Mouse (Mus musculus): ENCODE results near the gene Tlr12. TPM values are rescaled to one million over a fixed set of nuclear protein-coding genes. Genes with fewer than 3 reads are reported as not detected.

Tlr12 gene
- total and polyA plus RNA-seq, 3 experiments, result 0.04 to 0.14 (median 0.12) TPM

DNA sequence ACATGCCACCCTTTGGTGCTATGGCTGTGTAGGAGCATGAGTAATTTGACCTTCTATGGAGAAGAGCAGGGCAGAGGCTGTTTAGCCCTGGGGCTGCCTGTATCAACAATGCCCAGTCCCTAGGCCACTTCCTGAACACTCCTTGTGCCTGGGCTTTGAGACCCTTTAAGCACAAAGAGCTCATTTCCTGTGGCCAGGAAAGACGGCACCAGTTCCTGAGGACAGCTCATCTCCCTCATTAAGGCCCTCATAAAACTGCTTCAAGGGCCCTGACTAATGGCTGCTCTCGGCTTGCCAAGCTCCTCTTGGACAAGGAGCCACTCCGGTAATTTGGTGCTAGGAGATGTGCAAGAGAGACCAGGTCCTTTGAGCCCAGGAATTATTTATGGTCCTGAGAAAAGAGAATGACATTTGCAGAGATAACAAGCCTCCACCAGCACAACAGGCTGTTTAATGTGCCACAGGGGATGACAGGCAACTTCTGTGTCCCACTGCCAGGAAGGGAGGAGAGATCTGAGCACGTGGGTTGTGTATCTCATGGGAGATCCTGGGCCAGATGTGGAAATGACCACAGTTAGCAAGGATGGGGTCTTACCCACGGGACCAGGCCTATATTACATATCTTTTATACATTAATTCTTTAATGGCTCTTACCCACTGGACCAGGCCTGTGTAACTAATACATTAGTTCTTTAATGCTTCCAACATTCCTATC lies 34.3 kb upstream of the Tlr12 start:
- Histone ChIP-seq H3K4me2 (ENCODE audit: insufficient read depth, low read depth, poor library complexity, severe bottlenecking) (no peak overlapping the region), H3K4me1 (ENCODE audit: control insufficient read depth in 1 of 2, insufficient read depth in 2 of 2) (peaks cover 0 to 33% of the 10 kb centered on the region in 2 experiments; a peak in 2 of 4 replicates), H3K36me3 (replicated peaks in 1 of 2; ENCODE audit: control insufficient read depth in 1 of 2, insufficient read depth in 1 of 2, low read length in 1 of 2) (no peaks in the 10 kb centered on the region), H3K79me2 (replicated peaks; ENCODE audit: control insufficient read depth, extremely low read depth, insufficient read depth, poor library complexity, severe bottlenecking) (no peaks in the 10 kb centered on the region), H3K27me3 (replicated peaks) (peaks cover 6% of the 10 kb centered on the region), H3K9me3 (replicated peaks; ENCODE audit: low read length) (no peaks in the 10 kb centered on the region), H3K9ac (ENCODE audit: insufficient read depth, low read depth) (no peak overlapping the region), H3K27ac (ENCODE audit: insufficient read depth, low read depth) (no peak overlapping the region), H3K4me3 (replicated peaks in 1 of 3; ENCODE audit: low read depth in 2 of 3, low read length in 2 of 3, poor library complexity in 1 of 3) (no peak overlapping the region)
- DNase-seq (ENCODE audit: extremely low read depth), result no peak
- TF ChIP-seq UBTF (IDR thresholded peaks at IDR 0.05; ENCODE audit: low read depth, low read length), result no peak
- in situ Hi-C loops (cut with MboI; ENCODE audit: low pct_ligation_motif_present, low pct_unique_long_range_greater_than_20kb, low sequenced_read_pairs), result no loop called here
- dilution Hi-C loops (cut with MboI; ENCODE audit: extremely low pct_ligation_motif_present, extremely low pct_unique_long_range_greater_than_20kb, low sequenced_read_pairs), result no loop called here

DNA sequence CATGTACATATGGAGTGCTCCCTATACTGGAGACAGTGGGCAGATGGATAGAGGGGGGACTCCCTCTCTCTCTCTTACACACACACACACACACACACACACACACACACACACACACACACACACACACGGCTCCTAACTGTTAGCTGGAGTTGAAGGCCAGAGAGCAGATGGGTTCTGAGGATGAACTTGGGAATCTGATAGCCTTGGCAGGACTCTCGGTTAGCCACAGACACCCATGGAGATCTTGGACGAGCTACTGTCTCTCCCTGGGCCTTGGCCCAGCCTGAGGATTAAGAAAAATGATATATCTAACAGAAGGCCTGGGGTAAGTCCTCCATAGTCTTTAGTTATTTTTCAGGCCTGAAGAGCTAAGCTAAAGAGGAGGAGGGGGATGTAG lies 33.1 kb upstream of the Tlr12 start:
- Histone ChIP-seq H3K4me1 (ENCODE audit: control insufficient read depth in 1 of 2, insufficient read depth in 2 of 2) (peaks cover 0 to 26% of the 10 kb centered on the region in 2 experiments; a peak in 2 of 4 replicates), H3K4me3 (replicated peaks in 1 of 3; ENCODE audit: low read depth in 2 of 3, low read length in 2 of 3, poor library complexity in 1 of 3) (no peak overlapping the region), H3K4me2 (ENCODE audit: insufficient read depth, low read depth, poor library complexity, severe bottlenecking) (no peak overlapping the region), H3K9me3 (replicated peaks; ENCODE audit: low read length) (no peaks in the 10 kb centered on the region), H3K79me2 (replicated peaks; ENCODE audit: control insufficient read depth, extremely low read depth, insufficient read depth, poor library complexity, severe bottlenecking) (no peaks in the 10 kb centered on the region), H3K36me3 (replicated peaks in 1 of 2; ENCODE audit: control insufficient read depth in 1 of 2, insufficient read depth in 1 of 2, low read length in 1 of 2) (no peaks in the 10 kb centered on the region), H3K27me3 (replicated peaks) (peaks cover 6% of the 10 kb centered on the region), H3K27ac (ENCODE audit: insufficient read depth, low read depth) (no peak overlapping the region), H3K9ac (ENCODE audit: insufficient read depth, low read depth) (no peak overlapping the region)
- dilution Hi-C loops (cut with MboI; ENCODE audit: extremely low pct_ligation_motif_present, extremely low pct_unique_long_range_greater_than_20kb, low sequenced_read_pairs) (no loop called here), in situ Hi-C loops (cut with MboI; ENCODE audit: low pct_ligation_motif_present, low pct_unique_long_range_greater_than_20kb, low sequenced_read_pairs) (no loop called here)
- TF ChIP-seq NRF1 (IDR thresholded peaks at IDR 0.05; ENCODE audit: low read depth, low read length) (no peak), CHD2 (IDR thresholded peaks at IDR 0.05; ENCODE audit: low read length) (no peak), USF2 (conservative IDR thresholded peaks at IDR 0.05; ENCODE audit: low read depth, low read length) (no peak), UBTF (IDR thresholded peaks at IDR 0.05; ENCODE audit: low read depth, low read length) (no peak), EP300 (IDR thresholded peaks at IDR 0.05; ENCODE audit: low read length) (no peak), SMC3 (IDR thresholded peaks at IDR 0.05; ENCODE audit: low read depth, low read length) (no peak), NELFE (IDR thresholded peaks at IDR 0.05; ENCODE audit: low read depth, low read length) (no peak), MYC (IDR thresholded peaks at IDR 0.05; ENCODE audit: low read depth, low read length) (no peak), JUN (IDR thresholded peaks at IDR 0.05; ENCODE audit: insufficient read depth, low read depth, low read length) (no peak), PAX5 (IDR thresholded peaks at IDR 0.05; ENCODE audit: low read length) (no peak), MAFK (IDR thresholded peaks at IDR 0.05; ENCODE audit: insufficient replicate concordance, low read length) (no peak), ZNF384 (IDR thresholded peaks at IDR 0.05; ENCODE audit: low read depth, low read length) (no peak), GABPA (IDR thresholded peaks at IDR 0.05; ENCODE audit: insufficient replicate concordance, low read depth, low read length) (no peak)
- no peak for DNase-seq (ENCODE audit: extremely low read depth)

All from CH12.LX (cell line).